Mouse (Mus musculus) kidney, adult 2 months (tissue): ENCODE results near the gene Gpr45. TPM values are rescaled to one million over a fixed set of nuclear protein-coding genes. Genes with fewer than 3 reads are reported as not detected.
"Not testable (repeated sequence)": the region's sequence is repeated elsewhere in the genome, so short reads cannot be mapped to it uniquely, and the experiment has no call there.

Source experiments
- DNase-seq: peaks from one replicate; pipeline ENCODE4 v3.0.0; 2021
- H3K27ac ChIP-seq: fragments of 200-500 bp; 2 replicates; pipeline ENCODE4 v1.5.1; 2012; ENCODE audit warnings: low read depth, low read length, control low read depth, inconsistent platforms; ENCODE audit not compliant: insufficient read depth
- H3K27me3 ChIP-seq: fragments of 200-500 bp; replicated peaks from 2 replicates; pipeline ENCODE4 v1.6.1; 2012; ENCODE audit warnings: mild to moderate bottlenecking, moderate library complexity, low read length, inconsistent platforms; ENCODE audit not compliant: control insufficient read depth, insufficient read depth
- H3K36me3 ChIP-seq: fragments of 200-500 bp; 2 replicates; pipeline ENCODE4 v1.6.1; 2012; ENCODE audit warnings: mild to moderate bottlenecking, moderate library complexity, low read length, inconsistent platforms; ENCODE audit not compliant: control insufficient read depth, insufficient read depth
- H3K4me1 ChIP-seq: fragments of 200-500 bp; 2 replicates; pipeline ENCODE4 v1.6.1; 2011; ENCODE audit warnings: low read length; ENCODE audit not compliant: control insufficient read depth, insufficient read depth
- H3K4me3 ChIP-seq: fragments of 200-500 bp; 2 replicates; pipeline ENCODE4 v1.5.1; 2011; ENCODE audit warnings: mild to moderate bottlenecking, low read depth, low read length, control low read depth; ENCODE audit not compliant: insufficient read depth
- CTCF ChIP-seq: fragments of 200-500 bp; conservative IDR thresholded peaks from 2 replicates; pipeline ENCODE4 v1.5.1; 2011; ENCODE audit warnings: low read depth, mild to moderate bottlenecking, control low read depth, low read length, moderate library complexity, mixed read lengths; ENCODE audit not compliant: insufficient read depth, insufficient read length
- POLR2A ChIP-seq: fragments of 200-500 bp; IDR thresholded peaks from one replicate; pipeline ENCODE4 v1.6.1; 2011; ENCODE audit warnings: low read depth, low read length, control low read depth
- WGBS: fragments of 180-500 bp; shearing (Covaris S2); methylation state at CpG from one replicate; pipeline ENCODE4 v1.1.7; 2018; 5-methylcytosine and 5-hydroxymethylcytosine counted together
- polyA plus RNA-seq: library from polyadenylated mRNA; depleted of rRNA; stranded (reverse); fragments of >200 nt; gene quantifications from 2 replicates; pipeline ENCODE4 v1.2.3, GENCODE M21; 2012

The Gpr45 gene
- polyA plus RNA-seq, 1 experiment: 0.33 TPM

DNA sequence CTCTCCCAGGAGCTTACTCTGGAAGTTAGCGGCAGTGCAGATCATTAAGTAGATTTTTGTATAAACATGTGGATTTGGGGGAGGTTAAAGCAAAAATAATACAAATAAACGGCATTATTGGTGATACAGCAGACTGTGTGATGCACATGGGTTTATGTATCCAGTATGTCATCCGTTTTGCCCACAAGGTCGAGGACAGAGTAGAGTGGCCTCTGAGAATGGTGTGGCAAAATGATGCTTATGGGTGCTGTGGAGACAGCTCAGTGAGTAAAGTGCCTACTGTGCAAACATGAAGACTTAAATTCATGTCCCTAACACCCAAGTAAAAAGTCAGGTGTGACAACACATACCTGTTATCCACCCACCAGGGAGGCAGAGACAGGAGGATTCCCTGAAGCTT, 53.9 kb downstream of the Gpr45 start:
- H3K4me3 ChIP-seq: no peak overlapping the region
- no peaks in the 10 kb centered on the region for H3K27me3 ChIP-seq
- no peaks in the 10 kb centered on the region for H3K4me1 ChIP-seq
- TF ChIP-seq POLR2A (no peak), CTCF (no peak)
- no peak overlapping the region for H3K27ac ChIP-seq
- no peaks in the 10 kb centered on the region for H3K36me3 ChIP-seq
- 72% methylated on average over 4 of the region's 4 CpGs for WGBS
- DNase-seq: no peak

DNA sequence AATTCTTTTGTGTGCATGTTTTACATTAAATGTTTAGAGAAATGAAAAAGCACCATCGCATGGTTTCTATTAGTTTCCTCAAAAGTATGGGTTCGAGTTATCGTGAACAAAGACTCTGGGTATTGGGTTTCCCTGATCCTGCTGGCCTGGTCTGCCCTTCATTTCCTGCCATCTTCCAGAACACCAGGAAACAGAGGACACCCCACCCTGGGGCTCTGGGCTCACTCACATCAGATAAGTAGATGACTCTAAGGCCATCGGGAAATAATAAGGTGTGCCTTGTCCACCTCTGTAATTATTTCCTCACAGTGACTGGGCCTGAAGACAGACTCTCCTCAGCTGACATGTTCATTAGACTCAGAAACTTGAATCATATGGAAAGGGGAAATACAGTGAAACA, 57.8 kb downstream of the Gpr45 start:
- Histone ChIP-seq H3K27me3 (no peaks in the 10 kb centered on the region), H3K4me3 (no peak overlapping the region), H3K27ac (no peak overlapping the region), H3K36me3 (no peaks in the 10 kb centered on the region), H3K4me1 (no peaks in the 10 kb centered on the region)
- 88% methylated on average over 4 of the region's 4 CpGs for WGBS
- no peak for TF ChIP-seq POLR2A
- TF ChIP-seq CTCF: no peak
- DNase-seq: no peak

DNA sequence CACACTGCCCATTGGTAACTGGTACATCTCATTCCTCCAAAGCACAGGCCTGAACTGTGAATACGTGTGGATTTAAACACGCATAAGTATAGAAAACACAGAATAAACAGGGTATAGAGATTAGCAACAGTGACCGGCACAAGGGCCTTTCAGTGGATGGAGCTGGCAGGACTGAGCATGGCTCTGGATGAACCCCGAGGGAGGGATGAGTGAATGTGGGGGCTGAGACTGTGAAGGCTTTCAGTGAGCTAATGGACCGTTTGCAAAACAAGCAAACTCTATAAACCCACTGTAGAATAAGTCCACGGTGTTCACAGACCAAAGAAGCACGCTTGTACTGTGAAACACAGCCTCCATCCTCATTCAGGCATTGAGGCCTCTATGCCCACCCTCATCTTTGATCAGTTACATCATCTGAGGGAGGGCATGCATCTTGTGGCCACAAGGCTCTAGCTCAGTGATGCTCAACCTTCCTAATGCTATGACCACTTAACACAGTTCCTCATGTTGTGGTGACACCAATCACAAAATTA, 62.5 kb downstream of the Gpr45 start:
- DNase-seq, H3K4me3 ChIP-seq, H3K4me1 ChIP-seq, H3K36me3 ChIP-seq, H3K27ac ChIP-seq, H3K27me3 ChIP-seq: not testable (repeated sequence)
- 69% methylated on average over 7 of the region's 7 CpGs for WGBS

DNA sequence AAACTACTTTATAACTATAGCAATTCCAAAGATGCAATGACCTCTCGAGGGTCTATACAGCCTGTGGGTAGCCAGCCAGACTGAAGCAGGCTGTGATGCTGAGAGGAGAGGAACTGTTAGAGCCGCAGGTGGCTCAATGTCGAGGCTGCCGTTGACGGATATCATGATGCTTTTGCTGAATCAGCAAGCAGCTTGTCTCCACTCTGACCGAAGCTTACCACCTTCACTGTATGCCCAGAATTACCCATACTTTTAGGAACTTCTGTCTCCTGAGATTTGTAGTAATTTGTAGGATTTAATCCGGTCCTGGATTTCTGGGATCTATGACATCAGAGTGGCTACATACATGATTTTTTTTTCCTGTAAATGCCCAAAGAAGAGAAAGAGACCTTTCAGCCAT, 83.3 kb downstream of the Gpr45 start:
- 90% methylated on average over 7 of the region's 7 CpGs for WGBS
- Histone ChIP-seq H3K27ac (no peak overlapping the region), H3K4me3 (no peak overlapping the region), H3K36me3 (no peaks in the 10 kb centered on the region), H3K4me1 (no peaks in the 10 kb centered on the region), H3K27me3 (no peaks in the 10 kb centered on the region)
- TF ChIP-seq CTCF (no peak), POLR2A (no peak)
- no peak for DNase-seq

DNA sequence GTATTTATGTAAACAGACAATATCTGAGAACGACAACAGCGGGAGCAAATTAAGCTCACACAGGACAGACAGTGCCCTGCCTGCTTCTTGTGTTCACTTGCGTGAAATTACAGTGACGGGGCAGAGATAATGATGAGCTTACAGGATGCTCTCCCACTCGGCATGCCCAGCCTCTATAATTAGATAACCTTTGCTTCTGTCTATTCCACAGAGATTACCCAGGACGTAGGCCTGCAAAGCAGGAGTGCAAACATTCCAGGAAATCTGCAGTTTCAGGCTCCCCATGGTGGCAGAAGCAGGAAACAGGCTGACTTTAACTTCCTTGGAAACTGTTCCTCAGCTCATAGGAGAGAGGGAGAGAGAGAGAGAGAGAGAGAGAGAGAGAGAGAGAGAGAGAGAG, 89.6 kb downstream of the Gpr45 start:
- 37% methylated on average over 6 of the region's 6 CpGs for whole genome bisulfite sequencing
- Histone ChIP-seq H3K4me3 (no peak overlapping the region), H3K27ac (no peak overlapping the region), H3K4me1 (peaks cover 3% of the 10 kb centered on the region; the same call in 1 of the 2 replicates), H3K27me3 (no peaks in the 10 kb centered on the region), H3K36me3 (no peaks in the 10 kb centered on the region)
- no peak for DNase-seq
- no peak for TF ChIP-seq CTCF
- no peak for TF ChIP-seq POLR2A

DNA sequence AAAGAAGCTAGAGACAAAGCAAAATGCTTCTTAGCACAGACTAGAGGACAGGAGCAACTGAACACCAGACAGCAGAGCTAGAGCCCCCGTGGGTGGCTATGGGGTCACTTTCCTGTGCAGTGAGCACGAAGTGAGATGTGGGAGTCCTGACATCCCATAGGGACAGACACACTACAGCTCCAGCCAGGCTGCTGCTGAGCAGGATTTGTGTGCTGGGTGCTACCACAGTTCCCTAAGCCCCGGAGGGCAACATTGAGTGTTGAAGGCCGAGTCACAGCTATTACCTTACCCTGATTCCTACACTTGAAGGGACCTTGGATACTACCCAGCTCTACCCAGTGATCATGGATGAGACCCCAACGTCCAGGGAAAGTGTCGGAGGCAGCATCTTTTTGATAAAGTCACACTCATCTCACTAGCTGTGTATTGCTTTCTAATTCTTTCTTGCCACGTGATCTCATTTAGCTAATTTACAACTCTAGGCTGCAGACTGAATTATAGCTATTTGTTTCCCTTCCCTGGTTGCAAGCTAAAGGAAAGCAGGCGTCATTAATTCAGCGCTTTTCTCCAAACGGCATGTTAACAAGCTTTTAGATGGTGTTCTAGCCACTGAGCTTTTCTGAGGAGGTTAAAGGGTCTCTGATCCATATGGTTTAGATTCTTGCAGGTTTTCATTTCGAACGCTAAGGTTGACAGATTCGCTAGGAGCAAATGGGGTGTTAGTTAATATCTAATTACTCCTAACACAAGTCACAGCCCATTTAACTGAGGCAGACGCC, 92.7 kb downstream of the Gpr45 start:
- no peaks in the 10 kb centered on the region for H3K36me3 ChIP-seq
- peak; percentile 19 for DNase-seq
- TF ChIP-seq CTCF (no peak), POLR2A (no peak)
- H3K4me3 ChIP-seq: no peak overlapping the region
- H3K4me1 ChIP-seq: peaks cover 3% of the 10 kb centered on the region; the same call in 1 of the 2 replicates
- no peaks in the 10 kb centered on the region for H3K27me3 ChIP-seq
- no peak overlapping the region for H3K27ac ChIP-seq
- WGBS: 22% methylated on average over 14 of the region's 14 CpGs

DNA sequence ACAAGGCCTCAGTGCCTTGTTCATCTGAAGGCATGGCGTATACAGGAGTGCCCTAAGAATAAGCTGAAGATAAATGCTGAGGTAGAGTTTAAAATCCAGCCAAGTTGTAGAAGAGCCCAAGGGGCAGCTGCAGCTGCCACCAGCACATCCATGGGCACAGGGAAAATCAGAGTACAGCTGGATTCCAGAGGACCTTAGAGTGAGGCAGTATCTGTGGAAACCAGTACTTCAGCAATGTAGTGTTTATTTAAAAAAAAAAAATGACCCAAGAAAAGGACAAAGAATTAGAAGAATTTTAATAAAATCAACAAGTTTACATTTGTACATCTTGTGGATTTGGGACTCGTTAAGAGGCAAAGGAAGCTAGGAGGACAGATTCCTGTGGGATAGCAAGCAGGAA, 94.3 kb downstream of the Gpr45 start:
- H3K4me1 ChIP-seq: peaks cover 3% of the 10 kb centered on the region; the same call in 1 of the 2 replicates
- no peaks in the 10 kb centered on the region for H3K27me3 ChIP-seq
- no peak overlapping the region for H3K27ac ChIP-seq
- H3K36me3 ChIP-seq: no peaks in the 10 kb centered on the region
- H3K4me3 ChIP-seq: no peak overlapping the region
- TF ChIP-seq CTCF (no peak), POLR2A (no peak)
- no peak for DNase-seq
- 80% methylated on average over 2 of the region's 2 CpGs for WGBS
